Mouse (Mus musculus) layer of hippocampus, adult 11-12 months (tissue): Measurements from ENCODE around the gene Cfap97.
"Not testable (repeated sequence)": the region's sequence is repeated elsewhere in the genome, so short reads cannot be mapped to it uniquely, and the experiment has no call there.

Experiments used
- DNase-seq: peaks from one replicate; pipeline ENCODE4 v3.0.0; 2022; ENCODE audit warnings: low spot score

The Cfap97 gene

DNA sequence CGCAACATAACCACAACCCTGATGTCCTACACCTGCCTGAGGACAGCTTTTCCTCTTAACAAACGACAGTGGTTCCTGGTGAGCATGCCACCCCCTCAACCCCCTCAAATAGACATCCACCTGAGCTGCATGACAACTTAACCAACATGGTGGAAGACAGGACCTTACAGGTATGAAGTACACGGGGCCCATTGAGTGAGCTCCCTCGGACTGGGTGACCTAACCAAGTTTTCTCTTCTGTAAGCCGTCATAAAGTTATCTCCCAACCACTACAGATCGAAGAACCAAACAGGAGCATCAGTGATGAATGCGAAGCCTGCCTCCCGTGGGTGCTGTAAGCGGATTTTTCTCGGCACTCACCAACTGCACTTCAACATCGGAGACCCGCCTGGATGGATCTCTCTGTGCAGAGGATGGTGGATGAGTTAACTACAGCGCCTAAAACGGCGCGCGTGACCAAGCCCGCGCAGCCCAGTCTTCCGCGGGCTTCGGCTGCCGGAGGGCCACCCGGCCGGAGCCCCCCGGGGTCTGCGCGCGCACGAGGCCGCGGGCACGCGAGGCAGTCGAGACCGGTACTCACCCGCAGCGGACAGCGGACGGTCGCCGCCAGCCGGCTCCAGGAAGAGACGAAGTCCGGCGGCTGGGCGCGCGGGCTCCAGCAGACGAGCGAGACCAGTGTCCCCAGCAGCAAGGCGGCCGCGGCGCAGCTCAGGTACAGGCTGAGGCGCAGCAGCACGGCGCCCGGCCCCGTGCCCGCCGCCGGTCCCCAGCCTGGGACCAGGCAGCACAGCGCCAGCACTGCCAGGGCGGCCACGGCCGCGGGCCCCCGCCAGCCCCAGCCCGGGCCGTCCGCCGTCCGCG is at the start of gene Cfap97:
Gene Cfap97 (plus strand): TSS at position 570 of the 861 bp plus-strand sequence.
- DNase-seq = no peak

DNA sequence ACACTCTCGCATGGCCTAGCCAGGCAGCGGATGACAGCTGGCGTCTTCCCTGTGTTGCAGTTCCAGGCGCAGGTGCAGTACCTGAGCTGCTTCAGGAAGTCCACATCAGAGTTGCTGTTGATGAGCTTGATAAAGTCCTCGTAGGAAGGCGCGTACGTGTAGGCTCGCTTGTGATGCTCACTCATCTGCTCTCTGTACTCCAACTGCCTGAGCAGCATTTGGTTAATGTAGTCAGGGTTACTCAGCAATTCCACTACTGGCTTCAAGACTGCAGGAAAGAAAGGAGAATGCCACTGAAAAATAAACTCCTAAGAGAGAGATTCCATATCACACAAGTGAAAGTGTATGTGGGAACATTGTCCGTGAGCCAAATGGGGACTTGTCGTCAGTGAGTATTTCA is 48.1 kb upstream of the Cfap97 start:
- no peak for DNase-seq

DNA sequence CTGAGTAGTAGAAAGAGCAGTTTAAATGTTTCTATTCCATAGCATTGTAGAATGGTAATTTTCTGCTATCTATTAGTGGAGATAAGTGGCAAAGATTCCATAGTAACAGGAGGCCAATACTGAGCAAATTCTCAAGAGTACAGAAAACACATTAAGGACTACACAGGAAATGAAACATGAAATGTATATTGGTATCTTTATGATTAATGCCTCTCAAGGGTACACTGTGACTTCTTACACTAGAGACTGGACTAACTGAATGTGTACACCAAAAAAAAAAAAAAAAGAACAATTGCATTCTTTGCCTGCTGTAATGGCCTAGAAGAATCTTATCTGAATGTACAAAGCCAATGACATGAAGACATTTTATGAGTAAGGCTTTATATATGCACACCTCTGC is 43.9 kb upstream of the Cfap97 start:
- DNase-seq = no peak

DNA sequence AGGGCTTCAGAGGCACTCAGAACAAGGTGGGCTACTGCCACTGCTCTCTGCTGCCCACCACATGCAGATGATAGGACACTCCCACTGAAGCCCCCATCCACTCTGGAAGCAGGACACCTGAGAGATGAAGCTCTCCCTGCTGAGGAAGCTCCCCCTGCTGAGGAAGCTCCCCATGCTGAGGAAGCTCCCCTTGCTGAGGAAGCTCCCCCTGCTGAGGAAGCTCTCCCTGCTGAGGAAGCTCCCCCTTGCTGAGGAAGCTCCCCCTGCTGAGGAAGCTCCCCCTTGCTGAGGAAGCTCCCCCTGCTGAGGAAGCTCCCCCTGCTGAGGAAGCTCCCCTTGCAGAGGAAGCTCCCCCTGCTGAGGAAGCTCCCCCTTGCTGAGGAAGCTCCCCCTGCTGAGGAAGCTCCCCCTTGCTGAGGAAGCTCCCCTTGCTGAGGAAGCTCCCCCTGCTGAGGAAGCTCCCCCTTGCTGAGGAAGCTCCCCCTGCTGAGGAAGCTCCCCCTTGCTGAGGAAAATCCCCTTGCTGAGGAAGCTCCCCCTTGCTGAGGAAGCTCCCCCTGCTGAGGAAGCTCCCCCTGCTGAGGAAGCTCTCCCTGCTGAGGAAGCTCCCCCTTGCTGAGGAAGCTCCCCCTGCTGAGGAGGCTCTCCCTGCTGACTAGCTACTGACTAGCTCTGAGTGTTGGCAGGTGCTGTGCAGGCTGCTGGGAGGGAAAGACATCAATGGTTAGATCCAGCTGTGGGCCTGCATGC is 38.0 kb upstream of the Cfap97 start:
- not testable (repeated sequence) for DNase-seq

DNA sequence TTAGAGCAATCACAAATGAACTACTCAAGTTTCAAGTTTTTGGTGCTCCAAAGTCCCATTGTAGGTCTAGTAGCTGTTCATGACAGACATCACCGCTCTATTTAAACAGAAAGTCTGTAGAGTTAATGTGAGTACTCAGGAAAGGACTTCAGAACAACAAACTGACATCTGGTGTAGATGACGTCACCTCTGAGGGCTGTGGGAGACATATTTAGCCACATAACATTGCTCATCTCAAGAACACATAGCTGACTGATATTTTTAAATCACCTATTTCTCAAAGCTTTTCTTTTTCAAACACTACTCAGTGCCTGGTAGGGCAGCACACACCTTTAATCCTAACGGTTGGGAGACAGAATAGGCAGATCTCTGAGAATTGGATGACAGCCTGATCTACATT is 34.4 kb upstream of the Cfap97 start:
- DNase-seq = no peak

DNA sequence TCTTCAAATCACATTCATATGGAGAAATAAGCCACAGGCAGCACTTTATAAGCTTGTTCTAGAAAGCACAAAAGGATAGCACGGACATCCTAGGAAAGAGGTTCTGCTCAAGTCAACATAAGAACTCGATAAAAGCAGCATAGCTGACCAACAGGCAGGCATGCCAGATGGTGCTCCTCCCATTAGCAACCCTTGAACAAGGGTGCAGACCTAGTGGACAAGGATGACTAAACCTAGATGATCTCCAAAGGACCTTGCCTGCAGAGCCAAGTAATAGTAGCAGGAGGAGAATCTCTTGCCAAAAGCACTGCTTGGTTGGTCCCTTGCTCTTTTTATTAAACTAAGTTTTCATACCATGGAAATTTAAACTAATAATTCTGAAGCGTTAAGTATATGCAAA is 32.4 kb upstream of the Cfap97 start:
- DNase-seq = no peak

DNA sequence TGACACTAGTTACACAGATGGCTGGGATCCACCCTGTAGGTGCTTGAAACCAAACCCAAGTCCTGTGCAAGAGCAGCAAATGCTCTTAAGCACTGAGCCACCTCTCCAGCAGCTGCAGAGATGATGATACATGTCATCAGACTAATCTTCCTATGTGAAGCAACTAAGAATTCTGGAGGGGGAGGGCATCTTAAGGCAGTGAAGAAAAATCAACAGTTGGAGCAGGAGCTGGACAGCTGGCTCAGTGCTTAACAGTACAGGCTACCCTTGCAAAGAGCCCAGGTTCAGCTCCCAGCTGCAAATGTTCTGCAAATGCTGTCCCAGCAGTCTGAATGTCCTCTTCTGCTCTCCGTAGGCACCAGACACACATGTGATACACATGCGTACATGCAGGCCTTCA is 29.1 kb upstream of the Cfap97 start:
- no peak for DNase-seq

DNA sequence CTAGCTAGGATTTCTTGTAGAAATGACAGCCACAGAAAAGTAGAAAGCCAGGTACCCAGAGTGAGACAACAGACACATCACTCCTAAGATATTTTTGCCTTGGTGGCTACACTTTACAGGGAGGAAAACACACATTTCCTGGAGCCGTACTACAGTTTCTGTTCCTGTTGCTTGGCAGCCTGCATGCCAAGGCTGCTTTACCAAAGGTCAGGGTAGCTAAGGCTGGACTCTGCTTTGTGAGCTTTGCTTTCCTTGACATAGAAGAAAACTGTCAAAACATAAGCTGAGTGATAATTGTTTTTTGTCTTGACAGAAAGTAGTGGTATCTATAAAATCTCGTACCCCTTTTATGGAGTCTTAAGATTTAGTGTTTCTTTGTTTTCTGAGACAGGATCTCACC is 21.1 kb upstream of the Cfap97 start:
- DNase-seq = no peak

DNA sequence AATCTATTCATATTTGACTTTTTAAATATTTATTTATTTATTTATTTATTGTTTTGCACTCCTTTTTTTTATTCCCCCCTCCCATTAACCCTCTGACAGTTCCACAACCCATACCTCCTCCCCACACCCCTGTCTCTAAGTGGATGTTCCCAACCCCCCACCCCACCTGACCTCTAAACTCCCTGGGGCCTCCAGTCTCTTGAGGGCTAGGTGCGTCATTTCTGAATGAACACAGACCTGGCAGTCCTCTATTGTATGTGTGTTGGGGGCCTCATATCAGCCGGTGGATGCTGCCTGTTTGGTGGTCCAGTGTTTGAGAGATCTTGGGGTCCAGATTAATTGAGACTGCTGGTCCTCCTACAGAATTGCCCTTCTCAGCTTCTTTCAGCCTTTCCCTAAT is 16.0 kb upstream of the Cfap97 start:
- not testable (repeated sequence) for DNase-seq

DNA sequence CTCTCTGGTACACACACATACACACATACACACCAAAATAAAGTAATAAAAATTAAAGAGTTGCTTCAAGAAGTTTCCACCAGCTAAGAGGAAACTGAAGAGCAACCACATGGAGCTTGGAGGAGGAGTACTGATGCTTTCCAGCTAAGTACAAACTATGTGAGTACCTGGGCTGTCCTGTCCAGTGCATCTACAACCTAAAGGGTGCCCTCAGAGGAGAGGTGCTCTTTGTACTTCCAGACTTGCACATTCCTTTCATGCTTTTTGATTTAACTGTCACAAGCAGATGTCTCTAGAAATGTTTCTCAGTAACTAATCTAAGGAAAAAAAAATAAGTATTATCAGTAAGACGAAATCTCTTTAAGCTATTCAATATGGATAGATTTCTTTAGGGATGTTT is 14.2 kb upstream of the Cfap97 start:
- no peak for DNase-seq

DNA sequence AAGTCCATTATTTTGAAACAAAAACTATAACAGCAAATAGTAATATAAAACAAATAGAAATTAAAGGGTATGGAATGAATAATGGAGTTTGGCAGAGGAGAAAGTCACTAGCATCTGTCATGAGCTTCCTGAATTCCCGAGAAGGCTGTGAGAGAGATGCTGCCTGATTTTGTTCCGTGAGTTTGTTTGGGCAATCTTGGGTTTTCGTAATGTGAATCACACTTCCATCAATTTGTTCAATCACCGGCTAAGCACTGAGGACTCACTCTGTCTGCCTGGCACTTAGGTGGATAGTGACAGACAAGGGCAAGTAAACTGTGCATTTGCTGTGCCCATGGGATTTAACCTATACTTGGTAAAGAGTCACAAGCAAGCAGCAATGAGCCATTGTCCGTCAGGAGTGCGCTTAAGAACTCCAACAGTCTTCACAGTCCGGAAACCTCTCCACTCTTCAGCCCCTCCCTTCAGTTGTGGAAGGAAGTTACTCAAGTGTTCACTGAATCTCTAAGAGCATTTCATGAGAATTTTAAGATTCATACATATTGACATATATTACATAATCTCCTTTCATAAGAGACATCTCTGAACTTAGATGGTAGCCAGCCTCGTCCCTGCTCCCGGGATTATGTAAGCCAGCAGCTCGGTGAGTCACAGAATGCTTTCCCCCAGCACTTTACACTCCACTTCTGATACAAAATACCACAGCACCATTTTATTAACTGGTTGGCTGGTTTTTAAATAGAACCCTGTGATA is 13.6 kb upstream of the Cfap97 start:
- DNase-seq = no peak

DNA sequence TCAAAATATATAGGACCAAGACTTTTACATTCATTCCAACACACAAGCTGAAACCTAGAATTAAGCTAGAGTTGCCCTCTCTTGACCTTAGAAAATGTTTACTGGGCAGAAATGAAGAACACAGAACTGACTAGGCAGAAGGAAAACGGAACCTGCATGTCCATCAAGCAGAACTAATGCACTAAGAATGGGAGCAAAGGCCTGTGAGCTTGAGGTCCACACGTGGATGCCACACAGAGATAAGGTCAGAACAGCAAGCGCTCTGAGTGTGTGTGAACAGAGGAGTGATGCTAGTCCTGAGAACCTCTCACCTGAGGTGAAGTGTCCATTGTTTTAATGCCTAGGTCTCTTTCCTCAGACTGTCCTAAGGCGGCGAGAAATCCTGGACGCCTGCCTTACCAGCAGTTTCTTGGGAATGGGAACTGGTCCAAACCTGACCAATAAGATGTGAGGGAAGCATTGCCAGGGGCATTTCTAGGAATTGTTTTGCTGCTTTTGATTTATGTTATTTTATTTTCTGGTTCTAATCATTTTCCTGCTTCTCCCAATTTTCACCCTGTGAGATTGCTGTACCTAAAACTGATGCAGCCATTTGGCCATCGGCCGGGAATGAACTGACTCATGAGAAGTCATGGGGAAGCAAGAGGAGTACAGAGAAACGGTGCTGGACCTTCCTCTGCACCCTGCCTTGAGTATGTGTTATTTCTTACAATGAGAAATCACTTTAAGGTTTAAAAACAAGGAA is 11.0 kb upstream of the Cfap97 start:
- DNase-seq = no peak

DNA sequence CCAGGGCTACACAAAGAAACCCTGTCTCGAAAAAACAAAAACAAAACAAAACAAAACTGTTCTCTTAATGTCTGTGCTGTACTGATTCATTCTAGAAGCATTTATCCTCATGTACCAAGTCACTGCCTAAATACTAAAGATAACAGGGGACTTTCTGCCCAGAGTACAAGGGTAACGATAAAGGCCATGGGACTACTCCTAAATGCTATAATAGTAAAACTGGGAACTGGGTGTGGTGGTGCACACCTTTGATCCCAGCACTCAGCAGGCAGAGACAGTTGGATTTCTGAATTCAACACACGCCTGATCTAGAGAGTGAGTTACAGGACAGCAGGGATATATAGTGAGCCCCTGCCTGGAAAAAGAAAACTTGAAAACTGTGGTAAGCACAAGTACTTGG is 9.9 kb upstream of the Cfap97 start:
- DNase-seq = no peak

DNA sequence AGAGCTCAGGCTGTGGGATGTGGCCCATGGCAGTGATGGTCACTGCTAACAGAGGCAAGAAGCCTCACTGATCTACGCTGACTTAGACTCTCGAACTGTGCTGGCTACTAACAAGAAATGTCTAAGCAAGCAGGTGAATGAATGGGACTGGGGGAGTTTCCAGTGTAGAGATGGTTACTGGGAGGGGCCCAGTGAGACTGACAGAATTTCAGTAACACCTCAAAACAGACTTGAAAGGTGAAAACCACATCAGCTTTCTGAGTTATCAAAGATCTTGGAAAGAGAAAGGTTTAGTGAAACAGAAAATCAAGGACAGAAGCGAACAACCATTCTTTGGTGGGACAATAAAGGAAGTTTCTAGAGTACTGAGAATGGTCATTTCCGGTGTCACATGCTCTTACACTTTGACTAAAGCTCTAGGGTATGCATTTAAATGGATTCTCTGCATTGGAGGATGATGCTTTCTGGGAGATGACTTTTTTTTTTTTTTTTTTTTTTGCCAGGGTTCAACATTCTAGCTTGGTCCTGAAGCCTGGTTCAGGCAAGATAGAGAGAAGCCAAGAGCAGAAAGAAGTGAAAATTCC is 9.0 kb upstream of the Cfap97 start:
- DNase-seq = no peak

DNA sequence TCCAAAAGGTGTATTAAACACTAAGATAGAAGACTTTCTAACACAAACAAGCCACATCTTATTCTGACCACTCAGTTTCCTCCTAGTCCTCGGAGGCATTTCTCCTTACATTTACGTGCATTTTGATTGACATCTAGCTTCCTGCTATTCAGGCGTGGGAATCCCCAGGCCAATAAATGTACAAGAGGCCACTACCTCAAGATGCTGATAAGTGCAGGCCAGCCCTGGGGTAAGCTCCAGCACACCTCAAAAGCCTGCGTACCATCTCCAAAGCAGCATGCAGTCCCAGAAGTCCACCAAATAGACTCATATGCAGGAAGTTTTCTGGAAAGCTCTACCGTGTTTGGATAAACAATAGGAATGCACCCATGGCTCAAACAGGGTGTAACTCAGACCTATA is 8.1 kb upstream of the Cfap97 start:
- DNase-seq = no peak

DNA sequence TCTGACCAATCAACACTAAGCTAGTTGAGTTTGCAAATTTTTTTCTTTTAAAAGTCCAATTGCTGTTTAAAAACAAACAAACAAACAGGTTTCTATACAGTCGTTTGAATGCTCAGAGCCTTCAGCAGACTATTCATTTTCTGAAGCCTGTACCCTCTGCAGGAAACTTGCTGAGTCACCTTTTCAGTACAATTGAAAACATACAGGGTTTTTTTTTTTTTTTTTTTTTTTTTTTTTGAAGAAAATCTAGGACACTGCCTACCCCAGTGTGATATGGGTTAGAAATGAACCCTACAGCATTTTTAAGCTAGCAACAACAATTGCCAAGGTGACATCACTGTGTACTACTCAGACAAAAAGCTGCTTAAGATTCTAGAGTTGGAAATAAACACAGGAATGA is 7.6 kb upstream of the Cfap97 start:
- DNase-seq = no peak

DNA sequence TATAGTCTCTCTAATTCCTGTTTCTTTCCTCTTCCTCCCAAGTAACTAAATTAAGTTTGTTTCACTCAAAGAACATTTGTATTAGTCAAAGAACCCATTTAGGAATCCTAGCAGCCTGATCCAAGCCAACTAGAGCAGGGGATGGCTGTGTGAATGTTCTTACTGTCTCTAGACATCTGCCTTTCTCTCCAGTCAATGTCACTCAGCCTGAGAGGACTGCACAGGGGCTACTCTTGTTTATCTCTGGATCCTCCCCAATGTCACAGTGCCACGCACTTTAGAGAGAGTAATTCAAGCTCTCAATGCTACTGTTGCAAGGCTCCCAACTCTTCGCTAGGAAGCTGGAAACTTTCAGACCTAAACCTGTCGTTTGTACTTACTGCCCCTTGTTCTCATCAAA is 5.4 kb upstream of the Cfap97 start:
- no peak for DNase-seq

DNA sequence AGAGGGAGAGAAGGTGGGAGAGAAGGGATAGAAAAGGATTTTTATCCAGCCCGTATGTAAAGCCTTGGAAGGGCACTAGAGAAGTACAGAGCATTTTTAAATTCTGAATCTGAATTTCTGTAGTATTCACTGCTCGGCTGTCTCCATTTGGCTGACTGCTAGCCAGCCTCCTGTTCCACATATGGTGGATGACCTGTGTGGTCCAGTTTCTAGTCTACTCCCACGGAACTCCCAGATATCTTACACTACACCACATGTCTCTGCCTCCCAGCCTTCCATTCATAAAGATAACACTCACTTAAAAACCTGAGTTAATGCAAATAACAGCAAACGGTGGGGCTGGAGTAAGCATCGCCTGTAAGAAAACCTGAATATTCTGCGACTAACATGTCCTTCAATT is 2.3 kb upstream of the Cfap97 start:
- DNase-seq = no peak

DNA sequence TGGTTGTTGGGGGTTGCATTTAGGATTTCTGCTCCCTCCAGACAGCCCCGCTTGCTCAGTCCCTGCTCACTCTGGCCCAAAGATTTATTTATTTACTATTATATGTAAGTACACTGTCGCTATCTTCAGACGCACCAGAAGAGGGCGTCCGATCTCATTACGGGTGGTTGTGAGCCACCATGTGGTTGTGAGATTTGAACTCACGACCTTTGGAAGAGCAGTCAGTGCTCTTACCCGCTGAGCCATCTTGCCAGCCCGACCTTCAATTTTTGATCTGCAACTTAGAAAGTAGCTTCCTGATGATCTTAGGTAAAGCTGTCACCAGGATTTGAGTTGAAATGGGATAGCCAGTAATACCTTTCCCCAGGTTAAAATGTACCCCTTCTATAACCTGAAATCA is 1.8 kb upstream of the Cfap97 start:
- DNase-seq = no peak

DNA sequence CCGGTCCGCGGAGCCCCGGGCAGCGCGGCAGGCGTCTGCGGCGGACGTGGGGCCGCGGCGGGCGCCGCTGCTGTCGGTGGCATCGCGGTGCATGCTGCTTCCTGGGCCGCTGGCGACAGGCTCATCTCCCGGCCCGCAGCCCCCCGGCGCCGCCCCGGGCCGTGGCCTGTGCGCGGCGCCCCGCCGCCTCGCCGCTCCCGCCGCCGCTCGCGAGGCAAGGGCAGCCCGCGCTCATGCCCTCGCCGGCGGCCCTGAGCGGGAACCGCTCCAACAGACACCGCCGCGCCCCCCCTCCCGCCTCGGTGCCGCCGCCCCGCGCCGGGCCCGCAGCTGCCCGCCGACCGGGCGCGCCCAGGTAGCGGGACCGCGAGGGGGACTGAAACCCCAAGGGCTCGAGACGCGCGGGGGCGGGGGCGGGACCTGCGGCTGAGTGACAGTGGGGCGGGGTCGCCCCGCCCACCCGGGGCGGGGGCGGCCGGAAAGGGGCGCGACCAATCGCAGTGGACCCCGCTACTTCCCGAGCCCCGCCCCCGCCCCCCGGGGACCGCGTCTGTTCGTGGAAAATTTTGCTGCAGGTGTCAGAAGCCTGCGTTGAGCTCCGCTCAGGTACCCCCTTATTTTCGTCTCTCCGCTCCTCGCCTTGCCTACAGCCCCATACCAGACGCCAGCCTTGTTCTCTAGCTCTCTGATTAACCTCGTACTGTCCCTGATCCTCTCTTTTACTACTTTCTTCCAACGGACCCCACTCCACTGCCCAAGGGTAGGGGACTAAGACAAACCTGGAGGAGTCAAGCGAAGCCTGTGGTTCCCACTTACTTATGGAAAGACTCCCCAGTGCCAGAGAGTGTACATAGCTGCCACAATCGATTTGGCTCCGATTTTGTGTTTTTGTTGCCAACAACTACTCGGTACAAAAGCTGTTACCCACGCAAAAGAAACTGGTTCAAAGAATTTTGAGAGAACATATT is 777 bp downstream of the Cfap97 start, which contains the start of gene Snx25:
Gene Snx25 (minus strand): TSS at position 96 of the 968 bp plus-strand sequence.
- peak; percentile 85 for DNase-seq
